Mouse (Mus musculus) adrenal gland (tissue): ENCODE results near the gene Olfr315.
"Not testable (repeated sequence)": the region's sequence is repeated elsewhere in the genome, so short reads cannot be mapped to it uniquely, and the experiment has no call there.

Source experiments
- intact Hi-C: fragments of 180-260 bp; cut with DNase I; formaldehyde crosslinking; loops from one replicate; pipeline ENCODE4 v1.15.1; 2025

Olfr315 gene

GRCm38 (mm10) chr11:58815676-58816075 is 42.7 kb downstream of the Olfr315 start:
- intact Hi-C loops: no loop called here

GRCm38 (mm10) chr11:58828937-58829336 is 55.9 kb downstream of the Olfr315 start, which contains the start of gene Olfr312:
TSS of gene Olfr312 (plus strand) at chr11:58829237.
- intact Hi-C loops: not testable (repeated sequence)

- intact Hi-C loops: no loop called here
These were observed 56.8 kb downstream of the Olfr315 start for GRCm38 (mm10) chr11:58829764-58830163.
